Mouse (Mus musculus): ENCODE results near the gene Krt10.
A peak's percentile ranks its signal among the peaks of the same experiment; 100 is the strongest.

Krt10 gene

DNA sequence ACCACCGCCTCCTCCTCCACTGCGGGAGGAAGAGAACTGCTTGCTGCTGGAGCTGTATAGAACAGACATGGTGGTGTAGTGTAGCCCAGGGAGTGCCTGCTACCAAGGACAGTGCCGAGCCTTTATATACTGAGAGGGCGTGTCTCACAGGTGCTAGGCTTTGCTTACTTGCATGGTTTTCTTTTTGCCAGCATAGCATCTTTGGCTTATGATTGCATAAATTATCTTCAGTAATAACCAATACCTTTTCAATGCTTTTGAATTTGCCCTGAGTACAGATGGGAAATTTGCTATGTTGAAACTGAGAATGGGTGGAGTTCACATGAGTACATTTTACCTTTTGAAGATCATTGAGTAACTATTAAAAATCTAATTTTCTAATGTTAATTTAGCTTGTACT, at the start of gene Krt10:
Gene Krt10 (minus strand): TSS at position 101 of the 400 bp plus-strand sequence.
- no peak for DNase-seq

DNA sequence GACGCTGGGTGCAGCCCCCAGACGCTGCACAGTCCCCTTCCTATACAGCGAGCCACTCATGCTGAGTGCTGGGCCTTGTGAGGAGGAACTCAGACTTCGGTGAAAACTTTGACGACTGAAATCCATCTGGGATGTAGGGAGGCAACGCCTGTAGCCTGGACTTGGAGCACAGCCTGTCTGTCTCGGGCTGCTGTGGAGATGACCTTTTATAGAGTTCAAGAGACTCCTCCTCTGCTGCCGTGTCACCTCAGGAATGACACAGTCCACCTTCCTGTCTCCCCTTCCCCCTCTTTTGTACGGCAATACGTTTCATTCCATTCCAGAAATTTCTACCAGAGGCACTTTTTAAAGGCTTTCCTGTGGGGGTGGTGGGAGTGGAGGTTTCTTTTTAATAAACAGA, 48.8 kb upstream of the Krt10 start, which contains the start of gene Krt20:
Gene Krt20 (minus strand): TSS at position 179 of the 400 bp plus-strand sequence.
- no peak for DNase-seq

DNA sequence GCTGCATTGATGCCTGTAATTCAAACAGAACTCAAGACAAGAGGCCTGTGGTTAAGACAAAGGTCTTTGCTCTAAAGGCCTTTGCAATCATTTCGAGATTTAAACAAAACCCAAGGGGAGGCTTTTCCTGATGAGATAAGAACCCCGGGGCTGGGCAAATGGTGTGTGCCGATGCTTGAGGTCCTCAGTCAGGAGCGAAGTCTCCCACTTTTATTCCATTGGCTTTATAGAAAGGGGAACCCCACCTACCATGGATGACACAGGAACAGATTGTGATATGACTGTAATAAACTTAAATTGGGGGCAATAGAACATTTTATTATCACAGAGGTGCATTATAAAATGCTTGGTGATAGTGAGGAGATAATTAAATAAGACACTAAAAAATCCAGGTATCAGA, 47.5 kb upstream of the Krt10 start:
- DNase-seq, result no peak

DNA sequence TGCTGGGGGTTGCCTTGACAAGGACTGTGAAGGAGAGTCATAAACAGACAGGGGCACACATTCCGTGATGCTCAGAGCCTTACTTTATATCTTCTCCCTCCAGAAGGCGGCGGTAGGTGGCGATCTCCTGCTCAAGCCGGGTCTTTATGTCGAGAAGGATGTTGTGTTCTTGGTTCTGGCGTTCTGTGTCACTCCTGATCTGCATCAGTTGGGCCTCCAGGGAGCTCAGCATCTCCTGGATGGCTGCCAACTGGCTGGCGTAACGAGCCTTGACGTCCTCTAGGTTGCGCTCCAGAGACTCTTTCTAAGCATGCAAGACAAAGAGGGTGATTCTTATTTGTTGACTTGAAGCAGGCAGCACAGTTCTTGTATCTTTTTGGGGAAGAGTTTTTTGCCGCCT, 41.5 kb upstream of the Krt10 start:
- DNase-seq, result peak; percentile 91

DNA sequence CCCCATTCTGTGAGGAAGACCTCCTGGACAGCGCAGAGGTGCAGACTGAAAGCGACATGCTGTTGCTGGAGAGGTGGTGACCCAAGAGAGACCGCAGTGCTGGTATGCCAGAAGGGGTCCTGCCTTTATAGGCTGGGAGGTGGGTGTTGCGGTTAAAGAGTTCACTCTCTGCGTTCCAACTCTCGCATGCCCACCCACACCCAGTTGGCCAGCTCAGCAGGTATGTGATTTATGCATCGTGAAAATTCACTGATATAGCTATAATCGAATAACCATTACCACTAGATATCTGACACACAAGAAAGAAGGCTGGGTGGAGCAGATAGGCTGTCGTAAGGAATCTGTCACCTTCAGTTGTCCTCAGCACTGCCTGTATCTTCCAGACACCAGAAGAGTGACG, 33.0 kb upstream of the Krt10 start, which contains the start of gene Krt12:
Gene Krt12 (minus strand): TSS at position 101 of the 400 bp plus-strand sequence.
- DNase-seq, result no peak

DNA sequence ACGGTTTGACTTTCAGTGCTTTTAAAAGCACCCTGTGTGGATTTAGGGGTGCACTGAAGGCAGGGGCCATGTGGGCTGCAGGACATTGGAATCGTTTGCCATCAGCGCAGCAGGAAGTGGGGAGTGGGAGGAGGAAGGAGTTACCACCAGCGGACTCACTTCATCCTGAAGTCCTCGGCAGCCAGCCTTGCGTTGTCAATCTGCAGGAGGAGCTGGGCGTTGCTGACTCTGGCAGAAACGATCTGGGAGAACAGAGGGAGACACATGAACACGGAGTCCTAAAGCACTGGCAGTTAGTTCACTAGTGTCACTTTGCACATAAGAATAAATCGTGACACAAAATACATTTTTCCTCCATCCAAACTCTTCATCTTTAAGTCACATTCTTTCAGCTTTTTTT, 31.4 kb upstream of the Krt10 start:
- DNase-seq, result no peak

DNA sequence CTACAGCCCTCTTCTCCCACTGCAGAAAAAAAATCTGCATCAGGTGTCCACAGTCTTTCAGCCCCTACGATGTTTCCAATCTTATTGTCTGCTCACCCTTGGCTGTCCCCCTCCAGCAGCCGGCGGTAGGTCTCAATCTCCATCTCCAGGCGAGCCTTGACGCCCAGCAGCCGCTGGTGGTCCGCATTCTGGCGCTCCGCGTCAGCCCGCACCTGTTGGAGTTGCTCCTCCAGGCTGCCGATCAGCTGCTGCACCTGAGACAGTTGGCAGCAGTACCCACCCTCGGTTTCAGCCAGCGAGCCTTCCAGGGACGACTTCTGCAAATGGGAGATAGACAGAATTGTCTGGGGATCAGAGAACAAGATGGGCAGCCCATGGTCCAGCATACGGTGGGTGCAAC, 28.7 kb upstream of the Krt10 start:
- no peak for DNase-seq

DNA sequence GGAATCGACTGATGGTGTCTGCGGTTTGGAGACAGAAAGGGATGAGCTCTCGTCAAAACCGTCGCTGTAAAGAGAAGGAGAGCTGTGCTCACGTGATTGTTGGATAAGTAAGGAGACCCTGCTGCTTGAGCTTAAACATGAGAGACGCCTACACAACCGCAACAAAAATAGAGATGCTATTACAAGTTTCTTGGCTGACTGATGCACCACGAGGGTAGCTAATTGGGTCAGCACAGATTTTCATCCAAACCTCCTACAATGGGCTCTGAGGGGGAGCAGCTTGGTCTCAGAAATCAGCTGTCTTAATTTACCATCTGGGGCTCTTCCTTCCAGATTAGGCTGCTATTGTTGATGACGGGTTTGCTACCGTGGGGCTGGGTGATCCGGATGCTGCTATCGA, 27.7 kb upstream of the Krt10 start:
- peak; percentile 56 for DNase-seq

DNA sequence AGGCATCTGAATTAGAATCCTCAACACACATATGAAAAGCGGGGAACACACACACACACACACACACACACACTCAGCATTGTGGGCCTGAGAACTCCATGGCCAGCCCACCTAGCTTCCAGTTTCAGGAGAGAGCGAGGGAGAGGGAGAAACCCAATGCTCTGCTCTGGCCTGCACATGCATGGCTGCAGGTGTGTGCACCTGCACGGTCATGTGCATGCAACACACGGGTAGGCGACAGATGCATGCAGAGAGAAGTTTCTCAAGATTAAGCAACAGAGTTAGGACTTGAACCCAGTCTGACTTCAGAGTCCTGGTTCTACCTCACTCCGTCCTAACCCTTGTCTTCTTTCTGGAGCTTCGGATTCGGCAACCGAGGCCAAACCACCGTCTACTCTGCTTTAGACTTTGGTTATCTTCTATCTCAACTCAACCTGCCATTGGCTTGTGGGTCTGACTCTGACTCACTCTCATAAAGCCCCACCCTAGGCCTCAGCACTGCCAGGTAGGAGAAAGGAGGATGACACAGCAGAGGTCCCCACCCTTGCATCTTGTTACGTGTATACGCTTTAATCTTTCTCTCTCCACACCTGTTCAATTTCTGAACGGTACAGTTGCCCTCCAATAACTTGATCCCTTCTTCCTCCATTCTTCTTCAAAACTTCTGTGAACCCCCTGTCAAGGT, 25.4 kb upstream of the Krt10 start:
- DNase-seq, result no peak

DNA sequence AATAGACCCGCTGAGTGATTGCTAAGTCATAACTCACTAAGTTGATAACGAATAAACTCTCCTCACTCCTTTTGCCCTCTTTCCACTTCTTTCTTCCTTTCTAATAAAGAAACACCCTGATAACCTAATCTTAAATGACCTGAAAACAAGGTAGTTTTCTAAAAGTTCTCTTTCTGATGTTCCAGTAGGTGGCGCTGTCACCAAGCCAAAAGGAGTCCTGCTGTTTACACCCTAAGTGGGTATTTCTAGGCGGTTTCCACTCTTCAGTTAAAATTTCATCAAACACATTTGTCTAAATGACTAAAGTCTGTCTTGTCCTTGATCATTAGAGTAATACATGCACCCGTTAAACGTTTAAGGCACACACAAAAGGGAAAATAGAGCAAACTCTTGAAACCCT, 24.1 kb upstream of the Krt10 start:
- peak; percentile 64 for DNase-seq

DNA sequence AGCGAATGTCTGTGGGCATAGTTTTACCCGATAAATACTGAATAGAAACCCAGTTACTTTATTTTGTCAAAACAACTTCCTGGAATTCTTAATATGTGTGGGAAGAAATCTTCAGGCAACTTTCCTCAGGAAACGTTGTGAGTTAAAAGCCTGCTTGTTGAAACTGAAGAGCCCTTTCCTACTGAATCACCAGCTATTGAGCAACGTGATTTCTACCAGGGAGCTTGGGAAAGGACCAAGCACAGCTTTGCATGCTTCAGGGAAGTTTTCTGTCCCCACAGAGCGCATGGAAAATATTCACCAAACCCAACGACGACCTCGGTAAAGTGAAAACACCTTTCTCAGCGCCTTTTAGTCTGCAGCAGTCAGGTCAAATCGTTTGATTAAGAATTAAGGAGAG, 17.0 kb upstream of the Krt10 start:
- DNase-seq, result no peak

DNA sequence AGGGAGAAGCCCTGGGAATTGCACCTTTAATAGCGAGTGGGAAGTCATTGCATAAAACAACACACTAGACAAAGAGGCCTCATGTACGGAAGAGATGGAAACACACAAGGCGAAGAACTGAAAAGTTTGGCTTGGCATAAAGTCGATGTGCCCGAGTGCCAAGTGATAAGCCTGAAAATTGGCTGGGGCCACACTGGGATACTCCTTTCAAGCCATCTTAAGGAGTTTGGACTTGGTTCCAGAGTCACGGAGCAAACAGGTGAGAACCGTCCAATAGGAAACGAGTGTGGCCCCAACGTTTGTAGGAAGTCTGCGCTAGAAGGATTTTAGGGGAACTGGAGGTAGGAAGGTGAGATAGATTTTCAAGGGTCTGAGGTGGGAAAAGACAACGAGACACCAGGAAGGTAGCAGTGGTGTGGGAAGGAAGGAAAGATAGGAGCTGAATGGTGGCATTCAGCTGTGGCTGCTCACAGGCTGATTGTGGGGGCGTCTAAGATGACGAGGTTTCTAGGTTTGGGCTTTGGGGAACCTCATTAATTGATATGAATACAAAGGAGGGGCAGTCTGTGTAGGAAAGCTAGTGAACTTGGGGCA, 10.9 kb upstream of the Krt10 start:
- DNase-seq, result no peak

DNA sequence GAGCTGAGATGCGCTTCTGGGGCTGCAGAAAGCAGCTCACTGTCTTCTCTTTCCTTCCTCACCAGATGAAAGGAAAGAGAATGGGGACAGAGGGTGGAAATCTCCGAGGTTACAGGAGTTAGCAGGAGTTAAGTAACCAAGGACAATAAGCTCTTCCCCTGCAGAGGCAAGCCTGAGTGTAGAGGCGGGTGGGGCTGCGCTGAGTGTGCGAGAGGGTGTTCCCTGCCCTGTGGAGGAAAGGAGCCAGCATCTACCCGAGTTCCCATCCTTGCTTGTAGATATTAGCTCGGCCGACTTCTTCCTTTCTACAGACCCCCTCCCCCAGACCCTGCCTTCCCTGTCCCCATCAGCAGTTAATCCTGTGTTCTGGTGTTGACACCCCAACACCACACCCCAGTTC, 9.7 kb upstream of the Krt10 start:
- DNase-seq, result no peak

DNA sequence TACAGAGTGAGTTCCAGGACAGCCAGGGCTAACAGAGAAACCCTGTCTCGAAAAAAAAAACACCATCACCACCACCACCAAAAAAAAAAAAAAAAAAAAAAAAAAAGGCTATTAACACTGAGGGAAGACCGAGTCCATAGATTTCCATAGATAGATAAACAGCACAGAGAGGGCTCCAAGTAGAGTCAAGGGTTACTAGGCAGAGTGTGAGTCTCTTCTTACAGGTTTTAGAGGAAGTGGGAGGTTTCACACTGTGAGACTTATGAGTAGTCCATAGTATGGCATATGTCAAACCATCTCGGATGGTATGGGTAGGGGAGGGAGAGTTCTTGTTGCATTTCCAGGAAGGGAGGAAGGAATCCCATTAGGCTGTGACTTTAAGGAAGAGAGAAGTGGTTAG, 8.9 kb upstream of the Krt10 start:
- DNase-seq, result no peak

DNA sequence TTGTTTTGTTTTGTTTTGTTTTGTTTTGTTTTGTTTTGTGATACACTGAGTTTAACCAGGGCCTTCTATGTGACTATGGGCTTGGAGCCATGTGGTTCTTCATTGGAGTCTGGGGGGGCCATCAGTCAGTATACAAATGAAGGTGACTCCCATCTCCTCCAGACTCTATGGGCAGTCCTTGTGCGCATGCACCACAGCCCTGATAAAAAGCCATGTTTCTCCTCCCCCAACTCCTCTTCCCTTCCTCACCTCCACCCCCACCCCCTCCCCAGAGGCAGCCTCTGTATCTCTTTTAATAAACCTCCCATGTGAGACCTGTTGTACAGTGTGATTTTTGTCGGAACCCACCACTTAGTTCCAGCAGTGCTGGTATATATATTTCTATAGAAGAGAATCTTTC, 7.5 kb upstream of the Krt10 start:
- no peak for DNase-seq

DNA sequence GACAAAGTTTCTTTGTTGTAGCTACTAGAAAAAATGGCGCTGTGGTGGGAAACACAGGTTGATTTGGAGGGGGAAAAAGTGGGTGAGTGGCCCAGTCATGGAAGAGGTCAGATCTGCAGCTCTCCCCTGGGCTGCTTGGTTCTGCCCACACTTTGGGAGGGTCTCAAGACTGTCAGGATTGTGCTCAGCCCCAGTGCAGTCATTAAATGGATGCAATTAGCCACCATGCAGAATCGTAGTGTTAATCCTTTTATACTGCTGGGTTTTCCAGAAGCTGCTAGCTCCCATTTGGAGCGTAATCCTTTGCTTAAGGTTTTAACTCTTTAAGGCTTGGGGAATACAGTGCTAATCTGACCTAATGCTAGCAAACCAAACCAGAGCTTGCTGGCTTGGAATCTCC, 6.9 kb upstream of the Krt10 start:
- DNase-seq, result peak; percentile 79

DNA sequence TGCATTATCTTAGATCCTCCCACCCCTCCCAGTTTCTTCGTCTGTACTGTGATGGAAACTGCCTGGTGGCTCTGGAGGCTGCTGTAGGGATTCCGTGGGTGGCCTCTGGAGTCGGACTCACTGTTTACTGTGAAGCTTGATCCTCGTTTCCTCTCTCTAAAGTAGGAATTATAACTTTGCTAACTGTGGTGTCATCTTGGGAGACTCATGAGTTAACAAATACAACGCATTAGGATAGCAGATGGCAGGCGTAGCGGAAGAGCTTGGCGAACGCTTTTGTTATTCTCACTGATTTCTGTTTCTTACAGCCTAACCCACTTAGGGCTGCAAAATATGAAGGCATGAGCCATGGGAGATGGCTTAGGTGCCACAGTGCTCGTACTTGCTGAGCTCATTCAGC, 3.3 kb upstream of the Krt10 start:
- no peak for DNase-seq

DNA sequence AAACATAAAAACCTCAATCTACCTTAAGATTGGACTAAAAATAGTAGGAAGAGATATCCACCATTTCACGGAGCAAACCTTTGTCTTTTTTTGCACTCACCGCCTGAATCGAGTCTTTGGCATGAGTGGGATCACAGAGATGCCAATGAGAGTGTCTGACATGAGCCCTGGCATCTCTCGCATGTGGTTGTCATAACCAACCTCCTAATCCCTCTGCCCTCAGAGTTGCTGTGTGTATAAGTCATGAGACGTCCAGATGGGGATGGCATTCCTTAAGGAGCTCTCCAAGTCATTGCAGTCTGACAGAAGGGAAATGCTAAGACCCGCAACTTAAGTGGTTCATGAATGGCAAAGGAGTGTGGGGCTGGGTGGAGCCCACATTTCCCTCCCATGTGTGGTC, 2.2 kb upstream of the Krt10 start:
- no peak for DNase-seq

DNA sequence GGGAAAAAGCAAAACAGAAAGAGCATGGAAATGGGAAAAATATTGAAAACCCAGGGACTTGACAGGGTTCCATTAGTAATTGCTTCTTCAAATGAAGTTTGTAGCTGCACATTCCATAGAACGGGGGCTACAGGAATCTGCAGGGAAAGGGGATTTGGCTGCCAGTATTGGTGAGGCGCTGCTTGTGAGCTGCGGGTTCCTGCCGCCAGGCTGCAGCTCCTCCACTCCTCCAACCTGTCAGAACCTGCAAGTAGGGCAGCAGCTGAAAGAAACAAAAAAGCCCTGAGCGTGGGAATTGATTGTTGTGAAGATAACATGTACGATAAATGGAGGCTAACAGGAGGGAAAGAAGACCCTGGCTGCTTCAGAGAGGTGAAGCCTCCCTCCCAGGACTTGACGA, 1.7 kb upstream of the Krt10 start:
- no peak for DNase-seq

DNA sequence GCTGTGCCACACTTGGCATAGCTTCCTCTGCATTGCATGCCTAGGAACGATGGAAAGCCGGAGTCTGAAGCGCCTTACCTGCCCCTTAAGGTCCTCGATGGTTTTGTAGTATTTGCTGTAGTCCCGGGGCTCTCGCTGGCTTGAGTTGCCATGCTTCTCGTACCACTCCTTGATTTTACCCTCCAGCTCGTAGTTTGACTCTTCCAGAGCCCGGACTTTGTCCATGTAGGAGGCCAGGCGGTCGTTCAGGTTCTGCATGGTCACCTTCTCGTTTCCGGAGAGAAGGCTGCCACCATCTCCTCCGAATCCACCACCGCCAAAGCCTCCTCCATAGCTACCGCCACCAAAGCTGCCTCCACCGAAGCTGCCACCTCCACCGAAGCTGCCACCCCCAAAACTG, 503 bp downstream of the Krt10 start:
- no peak for DNase-seq

DNA sequence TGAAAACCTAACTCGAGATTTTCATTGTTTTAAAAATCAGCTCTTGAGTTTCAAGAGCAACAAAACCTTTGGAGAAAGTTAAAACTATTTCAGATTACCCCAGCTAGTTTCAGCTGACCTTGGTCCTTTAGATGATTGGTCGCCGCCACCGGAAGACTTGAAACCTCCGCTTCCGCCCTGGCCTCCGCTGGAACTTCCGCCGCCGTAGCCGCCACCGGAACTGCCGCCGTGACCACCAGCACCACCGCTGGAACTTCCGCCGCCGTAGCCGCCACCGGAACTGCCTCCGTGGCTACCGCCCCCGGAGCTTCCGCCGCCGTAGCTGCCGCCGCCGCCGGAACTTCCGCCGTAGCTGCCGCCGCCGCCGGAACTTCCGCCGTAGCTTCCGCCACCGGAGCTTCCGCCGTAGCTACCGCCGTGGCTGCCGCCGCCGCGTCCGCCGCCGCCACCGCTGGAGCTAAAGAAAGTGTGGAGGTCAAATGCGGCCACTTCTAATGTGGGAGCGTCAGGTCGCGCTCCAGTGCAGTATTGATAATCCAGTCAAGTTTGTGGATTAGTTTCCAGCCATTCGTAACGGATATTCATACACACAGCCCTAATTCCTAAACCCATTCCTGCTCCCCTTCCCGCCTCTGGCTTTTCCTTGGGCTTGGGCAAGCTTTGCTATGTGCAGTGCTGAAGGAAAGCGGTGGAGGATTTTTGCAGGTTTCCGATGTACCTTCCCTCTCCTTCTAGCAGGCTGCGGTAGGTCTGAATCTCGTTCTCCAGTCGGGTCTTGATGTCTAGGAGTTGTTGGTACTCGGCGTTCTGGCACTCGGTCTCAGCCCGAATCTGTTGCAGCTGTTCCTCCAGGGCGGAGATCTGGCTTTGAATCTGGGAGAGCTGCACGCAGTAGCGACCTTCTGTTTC, 3.1 kb downstream of the Krt10 start:
- DNase-seq, result peak; percentile 93

DNA sequence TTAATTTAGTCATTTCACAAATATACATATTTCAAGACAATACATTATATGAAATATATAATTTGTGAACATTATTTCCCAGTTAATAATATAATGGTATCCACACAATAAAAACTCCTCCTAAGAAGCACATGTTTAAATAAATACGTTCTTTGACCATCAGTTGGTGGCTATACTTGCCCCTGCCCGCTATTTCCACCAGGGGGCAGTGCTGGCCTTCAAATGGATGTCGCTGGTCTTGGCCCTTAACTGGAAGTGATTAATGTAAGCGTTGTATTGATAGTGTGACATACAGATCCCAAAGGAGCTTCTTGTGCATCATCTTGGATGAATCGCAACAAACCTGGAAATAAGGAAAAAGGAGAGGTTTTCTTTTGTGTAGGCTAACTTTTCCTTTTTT, 9.6 kb downstream of the Krt10 start:
- peak; percentile 82 for DNase-seq

DNA sequence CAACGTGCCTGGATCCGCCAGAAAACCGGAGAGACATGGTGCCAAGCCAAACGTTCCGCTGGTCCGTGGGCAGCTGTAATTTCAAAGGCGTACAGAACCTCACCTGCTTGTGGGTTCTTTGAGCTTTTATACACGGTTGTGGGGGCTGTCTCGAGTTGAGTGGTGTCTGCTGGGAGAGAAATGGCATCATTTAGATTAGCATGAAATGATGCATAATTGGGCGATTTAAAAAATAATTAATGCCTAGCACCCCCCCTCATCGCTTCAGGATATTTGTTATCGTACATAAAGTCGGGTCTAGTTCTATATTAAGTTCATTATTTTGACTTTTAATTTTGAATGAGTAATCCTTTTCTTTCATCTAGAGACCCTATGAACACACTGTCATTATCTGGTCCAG, 14.4 kb downstream of the Krt10 start, which contains the start of gene Krt28:
Gene Krt28 (minus strand): TSS at position 101 of the 400 bp plus-strand sequence.
- no peak for DNase-seq
